8 mouse cellular contexts compared by ENCODE assay signal in genomic region chr10:120735722-120736507, GRCm38 (mm10).
DNase-seq lines count a peak whose midpoint lies in the region; ATAC-seq and TF ChIP-seq lines count a peak whose summit lies in the region.

No protein-coding gene starts in this region.

- H3K4me2 ChIP-seq in kidney, postnatal 0 days (ENCODE audit: low read length) = peak overlapping the region; percentile 49
- H3K4me2 ChIP-seq in forebrain, embryonic 13.5 days = peak overlapping the region; percentile 63
- H3K4me2 ChIP-seq in limb, embryonic 13.5 days (replicated peaks) = peak overlapping the region; percentile 58

- no peaks in the 10 kb centered on the region for H3K9me3 ChIP-seq in kidney, postnatal 0 days (replicated peaks; ENCODE audit: low read length)
- no peaks in the 10 kb centered on the region for H3K9me3 ChIP-seq in forebrain, embryonic 13.5 days (replicated peaks)
- no peaks in the 10 kb centered on the region for H3K9me3 ChIP-seq in limb, embryonic 13.5 days

- 15% methylated on average over 25 of the region's 25 CpGs for WGBS in kidney, postnatal 0 days
- 3% methylated on average over 25 of the region's 25 CpGs for whole genome bisulfite sequencing in forebrain, embryonic 13.5 days
- 8% methylated on average over 25 of the region's 25 CpGs for WGBS in limb, embryonic 13.5 days
- WGBS in thymus, adult 2 months = 34% methylated on average over 25 of the region's 25 CpGs

- ATAC-seq in kidney, postnatal 0 days (replicated peaks; ENCODE audit: low FRiP score, low read depth) = no peak
- ATAC-seq in forebrain, embryonic 13.5 days = peak; percentile 16; the same call in 1 of the 2 replicates
- ATAC-seq in limb, embryonic 13.5 days (ENCODE audit: low FRiP score, low read depth) = peak; percentile 57; the same call in 1 of the 2 replicates
- no peak for ATAC-seq in frontal cortex, adult (ENCODE audit: low TSS enrichment)

- TF ChIP-seq POLR2A in thymus, adult 2 months (IDR thresholded peaks at IDR 0.05; ENCODE audit: control insufficient read depth, extremely low read depth, insufficient read depth, low read length, poor library complexity) = no peak

- peaks cover 7% of the 10 kb centered on the region; the same call in 1 of the 2 replicates for H3K4me1 ChIP-seq in kidney, postnatal 0 days (replicated peaks; ENCODE audit: insufficient read depth, low read length)
- H3K4me1 ChIP-seq in forebrain, embryonic 13.5 days = peaks cover 13% of the 10 kb centered on the region
- peaks cover 14% of the 10 kb centered on the region for H3K4me1 ChIP-seq in limb, embryonic 13.5 days
- H3K4me1 ChIP-seq in thymus, adult 2 months (replicated peaks; ENCODE audit: control insufficient read depth, insufficient read depth, low read length) = no peaks in the 10 kb centered on the region

- TF ChIP-seq CTCF in kidney, postnatal 0 days (IDR thresholded peaks at IDR 0.05; ENCODE audit: low read depth) = no peak
- no peak for TF ChIP-seq CTCF in thymus, adult 2 months (IDR thresholded peaks at IDR 0.05; ENCODE audit: borderline replicate concordance, control insufficient read depth, extremely low read depth, insufficient read depth, low read length, poor library complexity)

- no peak overlapping the region for H3K27ac ChIP-seq in kidney, postnatal 0 days
- no peak overlapping the region for H3K27ac ChIP-seq in forebrain, embryonic 13.5 days
- H3K27ac ChIP-seq in limb, embryonic 13.5 days = no peak overlapping the region
- H3K27ac ChIP-seq in thymus, adult 2 months (ENCODE audit: control insufficient read depth, insufficient read depth, low read length) = no peak overlapping the region

- no peaks in the 10 kb centered on the region for H3K27me3 ChIP-seq in kidney, postnatal 0 days (ENCODE audit: insufficient read depth, low read length)
- 0 out of 2 replicates have a peak, but pooled peaks cover 2% of the 10 kb centered on the region for H3K27me3 ChIP-seq in forebrain, embryonic 13.5 days
- 0 out of 2 replicates have a peak, but pooled peaks cover 2% of the 10 kb centered on the region for H3K27me3 ChIP-seq in limb, embryonic 13.5 days
- H3K27me3 ChIP-seq in thymus, adult 2 months (ENCODE audit: control insufficient read depth, insufficient read depth, low read length) = no peaks in the 10 kb centered on the region

- H3K36me3 ChIP-seq in kidney, postnatal 0 days (ENCODE audit: insufficient read depth, low read length) = no peaks in the 10 kb centered on the region
- H3K36me3 ChIP-seq in forebrain, embryonic 13.5 days (ENCODE audit: poor library complexity, severe bottlenecking) = no peaks in the 10 kb centered on the region
- no peaks in the 10 kb centered on the region for H3K36me3 ChIP-seq in limb, embryonic 13.5 days
- no peaks in the 10 kb centered on the region for H3K36me3 ChIP-seq in thymus, adult 2 months (ENCODE audit: control insufficient read depth, insufficient read depth, low read length)

- DNase-seq in kidney, postnatal 0 days (ENCODE audit: low spot score) = no peak
- DNase-seq in kidney, postnatal 36 days = no peak
- peak; percentile 61 for DNase-seq in retina, postnatal 1 day
- DNase-seq in thymus, adult 2 months = no peak
- DNase-seq in lung, postnatal 4 days = no peak

- no peak overlapping the region for H3K9ac ChIP-seq in kidney, postnatal 0 days (ENCODE audit: low read depth, low read length)
- H3K9ac ChIP-seq in forebrain, embryonic 13.5 days = peak overlapping the region; percentile 47
- no peak overlapping the region for H3K9ac ChIP-seq in limb, embryonic 13.5 days

- no peak overlapping the region for H3K4me3 ChIP-seq in kidney, postnatal 0 days (replicated peaks; ENCODE audit: low read depth, low read length)
- peak overlapping the region; percentile 34 for H3K4me3 ChIP-seq in forebrain, embryonic 13.5 days
- peak overlapping the region; percentile 18 for H3K4me3 ChIP-seq in limb, embryonic 13.5 days
- H3K4me3 ChIP-seq in thymus, adult 2 months (ENCODE audit: control insufficient read depth, insufficient read depth, low read length) = no peak overlapping the region

Comparison
In these comparisons a context has a peak if more than half of its experiments do, and no peak if none do; other contexts are left out.
1. ATAC-seq: peak in forebrain, embryonic 13.5 days (single experiment) and limb, embryonic 13.5 days (single experiment); none in kidney, postnatal 0 days (single experiment) and frontal cortex, adult (single experiment).
2. H3K4me3 ChIP-seq: peak in forebrain, embryonic 13.5 days (single experiment) and limb, embryonic 13.5 days (single experiment); none in kidney, postnatal 0 days (single experiment) and thymus, adult 2 months (single experiment).
3. Peak in every context shown above with its lines, with median percentiles within 50 percentile points of each other: H3K4me2 ChIP-seq.